In the genomic region with DNA sequence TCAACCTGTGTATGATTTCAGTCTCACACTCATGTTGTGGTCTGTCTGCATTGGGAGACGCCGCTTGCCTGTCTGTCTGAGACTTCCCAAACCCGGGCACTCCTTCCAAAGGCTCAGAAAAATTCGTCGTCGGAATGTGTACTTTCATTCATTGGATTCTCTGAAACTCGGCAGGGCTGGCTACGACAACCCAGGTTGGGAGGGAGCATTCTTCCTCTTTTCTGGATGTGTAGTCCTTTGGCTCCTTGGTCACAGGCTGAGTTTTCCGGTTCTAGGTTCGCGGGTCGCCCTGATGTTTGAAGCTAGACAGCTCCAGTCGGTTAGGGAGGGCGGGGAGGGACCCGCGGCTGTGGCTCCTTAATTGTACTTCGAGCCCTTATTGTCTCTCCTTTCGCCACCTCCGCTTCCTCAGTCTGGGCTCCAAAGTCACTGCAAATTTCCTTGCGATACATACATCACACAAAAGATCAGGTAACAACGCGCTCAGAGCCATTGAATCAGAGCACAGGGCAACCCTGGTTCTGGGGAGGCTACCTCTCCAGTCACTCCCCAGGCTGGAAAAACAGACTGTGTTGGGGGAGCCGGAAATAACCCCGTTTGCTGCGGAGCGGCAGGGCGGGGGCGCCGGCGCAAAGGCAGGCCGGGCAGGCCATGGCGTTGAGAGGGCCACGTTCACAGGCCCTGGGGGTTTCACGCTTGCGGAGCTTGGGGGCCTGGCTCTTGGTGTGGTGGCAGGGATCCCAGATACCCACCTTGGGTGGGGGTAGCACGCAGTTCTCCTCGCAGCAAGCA, we compare ENCODE assay signal across 9 mouse cellular contexts. TPM values are rescaled to one million over a fixed set of nuclear protein-coding genes. Genes with fewer than 3 reads are reported as not detected.
DNase-seq lines count a peak whose midpoint lies in the region; ATAC-seq lines count a peak whose summit lies in the region.
"Had no signal": no experiment of that assay in that cellular context is flagged by ENCODE, and none has a peak within 500 bp of the region (broad histone marks: within the 10 kb centered on the region; RNA-seq: fewer than 3 reads in every experiment).

No protein-coding gene starts in this region.

- H3K27ac ChIP-seq in lung, embryonic 15.5 days = no peak overlapping the region
- H3K27ac ChIP-seq in intestine, embryonic 15.5 days = no peak overlapping the region
- H3K27ac ChIP-seq in neural tube, embryonic 12.5 days = peak overlapping the region; percentile 95
- H3K27ac ChIP-seq: forebrain, embryonic 12.5 days had no signal

- peaks cover 10% of the 10 kb centered on the region for H3K4me1 ChIP-seq in lung, embryonic 15.5 days
- peaks cover 3% of the 10 kb centered on the region for H3K4me1 ChIP-seq in intestine, embryonic 15.5 days (replicated peaks)
- H3K4me1 ChIP-seq in neural tube, embryonic 12.5 days = peaks cover 8% of the 10 kb centered on the region

- no peaks in the 10 kb centered on the region for H3K9me3 ChIP-seq in lung, embryonic 15.5 days
- no peaks in the 10 kb centered on the region for H3K9me3 ChIP-seq in intestine, embryonic 15.5 days
- no peaks in the 10 kb centered on the region for H3K9me3 ChIP-seq in neural tube, embryonic 12.5 days
- H3K9me3 ChIP-seq: forebrain, embryonic 12.5 days had no signal

- DNase-seq in lung, postnatal 14 days = no peak
- peak; percentile 66 for DNase-seq in R1 (ENCODE audit: low read depth, low spot score)
- DNase-seq in urinary bladder, postnatal 10 days (ENCODE audit: low spot score) = no peak
- DNase-seq in retina, embryonic 14.5 days (ENCODE audit: low spot score) = no peak
- DNase-seq: right cerebral cortex, postnatal 14 days had no signal

- H3K9ac ChIP-seq in lung, embryonic 15.5 days = no peak overlapping the region
- H3K9ac ChIP-seq in intestine, embryonic 15.5 days = 0 out of 2 replicates have a peak overlapping the region, but pooled peaks have one; percentile 8
- peak overlapping the region; percentile 100 for H3K9ac ChIP-seq in neural tube, embryonic 12.5 days
- H3K9ac ChIP-seq: forebrain, embryonic 12.5 days had no signal

- H3K4me3 ChIP-seq in lung, embryonic 15.5 days = 0 out of 2 replicates have a peak overlapping the region, but pooled peaks have one; percentile 8
- peak overlapping the region; percentile 24 for H3K4me3 ChIP-seq in intestine, embryonic 15.5 days (replicated peaks)
- H3K4me3 ChIP-seq in neural tube, embryonic 12.5 days = peak overlapping the region; percentile 92
- H3K4me3 ChIP-seq: forebrain, embryonic 12.5 days had no signal

- no peak for ATAC-seq in lung, embryonic 15.5 days (ENCODE audit: borderline replicate concordance, extremely low read depth, low FRiP score, low TSS enrichment)
- no peak for ATAC-seq in intestine, embryonic 15.5 days
- no peak; the same call in 1 of the 2 replicates for ATAC-seq in neural tube, embryonic 12.5 days (ENCODE audit: low FRiP score, low read depth)

- peak overlapping the region; percentile 14; the same call in 1 of the 2 replicates for H3K4me2 ChIP-seq in lung, embryonic 15.5 days
- H3K4me2 ChIP-seq in intestine, embryonic 15.5 days (replicated peaks) = peak overlapping the region; percentile 49
- H3K4me2 ChIP-seq in neural tube, embryonic 12.5 days (replicated peaks) = peak overlapping the region; percentile 86
- H3K4me2 ChIP-seq: forebrain, embryonic 12.5 days had no signal

- H3K27me3 ChIP-seq in lung, embryonic 15.5 days = peaks cover 100% of the 10 kb centered on the region
- H3K27me3 ChIP-seq in intestine, embryonic 15.5 days (replicated peaks) = peaks cover 93% of the 10 kb centered on the region
- peaks cover 59% of the 10 kb centered on the region for H3K27me3 ChIP-seq in neural tube, embryonic 12.5 days (replicated peaks)

- 1% methylated on average over 37 of the region's 37 CpGs for WGBS in lung, embryonic 15.5 days
- WGBS in intestine, embryonic 15.5 days = 4% methylated on average over 37 of the region's 37 CpGs
- under 1% methylated on average over 37 of the region's 37 CpGs for WGBS in neural tube, embryonic 12.5 days

- H3K36me3 ChIP-seq in lung, embryonic 15.5 days = no peaks in the 10 kb centered on the region
- no peaks in the 10 kb centered on the region for H3K36me3 ChIP-seq in intestine, embryonic 15.5 days
- no peaks in the 10 kb centered on the region for H3K36me3 ChIP-seq in neural tube, embryonic 12.5 days
- H3K36me3 ChIP-seq: forebrain, embryonic 12.5 days had no signal

RNA-seq across cellular contexts. Expression of a gene that starts 0.6 kb away (rescaled TPM):
- polyA plus RNA-seq in lung, embryonic 15.5 days (2015; fragmentation: Nextera tagmentation; extraction: Ambion mirVana) = 0.06 TPM in 1 of 2 replicates, not detected in the other
- polyA plus RNA-seq in intestine, embryonic 15.5 days (2015; fragmentation: Nextera tagmentation; extraction: Ambion mirVana) = 1.3 and 1.4 TPM in 2 replicates
- 45.2 and 47.4 TPM in 2 replicates for polyA plus RNA-seq in neural tube, embryonic 12.5 days (2016; fragmentation: Nextera tagmentation; extraction: Ambion mirVana)
- polyA plus RNA-seq: forebrain, embryonic 12.5 days had no signal

RNA-seq across cellular contexts. Expression of a gene that starts 9.6 kb away (rescaled TPM):
- polyA plus RNA-seq in lung, embryonic 15.5 days (2015; fragmentation: Nextera tagmentation; extraction: Ambion mirVana) = 0.57 and 0.72 TPM in 2 replicates
- polyA plus RNA-seq in intestine, embryonic 15.5 days (2015; fragmentation: Nextera tagmentation; extraction: Ambion mirVana) = 7.7 and 10.1 TPM in 2 replicates
- polyA plus RNA-seq in neural tube, embryonic 12.5 days (2016; fragmentation: Nextera tagmentation; extraction: Ambion mirVana) = 32.1 and 35.5 TPM in 2 replicates
- polyA plus RNA-seq: forebrain, embryonic 12.5 days had no signal

RNA-seq across cellular contexts. Expression of a gene that starts 10.2 kb away (rescaled TPM):
- not detected in 2 replicates for polyA plus RNA-seq in lung, embryonic 15.5 days (2015; fragmentation: Nextera tagmentation; extraction: Ambion mirVana)
- 1.9 and 2.6 TPM in 2 replicates for polyA plus RNA-seq in intestine, embryonic 15.5 days (2015; fragmentation: Nextera tagmentation; extraction: Ambion mirVana)
- 62.1 and 77.3 TPM in 2 replicates for polyA plus RNA-seq in neural tube, embryonic 12.5 days (2016; fragmentation: Nextera tagmentation; extraction: Ambion mirVana)
- polyA plus RNA-seq: forebrain, embryonic 12.5 days had no signal

RNA-seq across cellular contexts. Expression of a gene that starts 13.6 kb away (rescaled TPM):
- 0.10 TPM in 1 of 2 replicates, not detected in the other for polyA plus RNA-seq in lung, embryonic 15.5 days (2015; fragmentation: Nextera tagmentation; extraction: Ambion mirVana)
- polyA plus RNA-seq in intestine, embryonic 15.5 days (2015; fragmentation: Nextera tagmentation; extraction: Ambion mirVana) = 6.2 and 7.0 TPM in 2 replicates
- 44.5 and 65.6 TPM in 2 replicates for polyA plus RNA-seq in neural tube, embryonic 12.5 days (2016; fragmentation: Nextera tagmentation; extraction: Ambion mirVana)
- polyA plus RNA-seq: forebrain, embryonic 12.5 days had no signal

RNA-seq across cellular contexts. Expression of a gene that starts 21.2 kb away (rescaled TPM):
- 0.20 and 0.26 TPM in 2 replicates for polyA plus RNA-seq in lung, embryonic 15.5 days (2015; fragmentation: Nextera tagmentation; extraction: Ambion mirVana)
- polyA plus RNA-seq in intestine, embryonic 15.5 days (2015; fragmentation: Nextera tagmentation; extraction: Ambion mirVana) = 5.7 and 6.1 TPM in 2 replicates
- 68.8 and 77.1 TPM in 2 replicates for polyA plus RNA-seq in neural tube, embryonic 12.5 days (2016; fragmentation: Nextera tagmentation; extraction: Ambion mirVana)
- polyA plus RNA-seq: forebrain, embryonic 12.5 days had no signal

Comparison
In these comparisons a context has a peak if more than half of its experiments do, and no peak if none do; other contexts are left out.
1. H3K4me2 ChIP-seq: peak in every context shown above with its lines; median percentile 86 in neural tube, embryonic 12.5 days; 49 in intestine, embryonic 15.5 days; 14 in lung, embryonic 15.5 days.
2. H3K4me3 ChIP-seq: peak in every context shown above with its lines; median percentile 92 in neural tube, embryonic 12.5 days; 24 in intestine, embryonic 15.5 days; 8 in lung, embryonic 15.5 days.
3. RNA of a gene that starts 0.6 kb away (polyA plus RNA-seq): 45.2 to 47.4 TPM in neural tube, embryonic 12.5 days; 1.3 to 1.4 TPM in intestine, embryonic 15.5 days and 0.06 TPM in lung, embryonic 15.5 days; every median in the first group is over 10 times any median in the second.
4. RNA of a gene that starts 10.2 kb away (polyA plus RNA-seq): 62.1 to 77.3 TPM in neural tube, embryonic 12.5 days; 1.9 to 2.6 TPM in intestine, embryonic 15.5 days and not detected in lung, embryonic 15.5 days; every median in the first group is over 10 times any median in the second.